20 mouse cellular contexts compared by ENCODE assay signal in the genomic region with DNA sequence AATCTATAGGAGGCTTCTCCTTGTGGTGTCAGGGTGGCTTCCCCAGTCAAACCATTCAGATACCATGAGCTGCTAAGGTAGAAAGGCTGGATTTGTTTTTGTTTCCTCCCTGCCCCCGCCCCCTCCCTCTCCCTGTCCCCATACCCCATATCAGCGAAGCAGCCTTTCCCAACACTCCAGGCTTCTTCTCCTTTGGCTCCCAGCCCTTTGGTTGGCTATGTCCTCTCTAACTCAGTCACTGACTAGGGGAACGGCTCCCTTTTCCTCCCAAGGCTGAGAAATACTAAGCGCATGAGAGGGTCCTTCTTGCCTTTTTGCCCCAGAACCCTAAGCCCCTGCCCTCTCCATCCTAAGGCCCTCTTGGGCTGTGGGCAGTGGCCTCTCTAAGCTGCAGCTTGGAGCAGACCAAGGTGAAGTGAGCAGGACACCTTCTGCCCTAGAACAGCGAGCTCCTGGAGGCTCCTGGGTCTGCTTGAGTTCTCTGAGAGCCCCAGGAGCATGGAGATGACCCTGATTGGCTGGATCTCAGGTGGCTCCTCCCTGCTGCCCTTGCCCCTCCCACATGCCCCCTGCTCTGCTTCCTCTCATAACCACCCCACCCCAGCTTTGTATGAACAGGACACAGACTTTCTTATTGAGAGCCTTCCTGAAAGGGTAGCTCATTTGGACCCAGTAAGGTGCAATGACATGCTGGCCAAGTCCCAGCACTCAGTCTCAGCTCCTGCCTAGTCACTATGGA.
DNase-seq lines count a peak whose midpoint lies in the region; ATAC-seq lines count a peak whose summit lies in the region.
"Had no signal": no experiment of that assay in that cellular context is flagged by ENCODE, and none has a peak within 500 bp of the region (broad histone marks: within the 10 kb centered on the region; RNA-seq: fewer than 3 reads in every experiment).

No protein-coding gene starts in this region.

- 79% methylated on average over 5 of the region's 5 CpGs for WGBS in midbrain, embryonic 10.5 days
- WGBS in midbrain, embryonic 15.5 days: 85% methylated on average over 5 of the region's 5 CpGs

- no peak overlapping the region for H3K4me2 ChIP-seq in midbrain, embryonic 15.5 days
- H3K4me2 ChIP-seq: limb, embryonic 13.5 days; liver, embryonic 13.5 days; lung, embryonic 14.5 days; midbrain, embryonic 11.5 days; neural tube, embryonic 12.5 days had no signal

- H3K9ac ChIP-seq in midbrain, embryonic 15.5 days: no peak overlapping the region
- H3K9ac ChIP-seq: limb, embryonic 13.5 days; liver, embryonic 13.5 days; lung, embryonic 14.5 days; neural tube, embryonic 12.5 days had no signal

- H3K9me3 ChIP-seq in midbrain, embryonic 10.5 days (replicated peaks): no peaks in the 10 kb centered on the region
- H3K9me3 ChIP-seq in midbrain, embryonic 15.5 days: no peaks in the 10 kb centered on the region
- H3K9me3 ChIP-seq: hindbrain, embryonic 10.5 days; limb, embryonic 13.5 days; liver, embryonic 13.5 days; neural tube, embryonic 12.5 days had no signal

- intact Hi-C loops in gastrocnemius, postnatal 36 days (cut with DNase I): no loop called here

- no peak for ATAC-seq in midbrain, embryonic 15.5 days (replicated peaks)

- no peak overlapping the region for H3K4me3 ChIP-seq in midbrain, embryonic 10.5 days
- H3K4me3 ChIP-seq in midbrain, embryonic 15.5 days: no peak overlapping the region
- H3K4me3 ChIP-seq in brown adipose tissue, adult 24 weeks (ENCODE audit: insufficient read depth, low read depth, low read length): no peak overlapping the region
- H3K4me3 ChIP-seq: hindbrain, embryonic 10.5 days; limb, embryonic 13.5 days; liver, embryonic 13.5 days; neural tube, embryonic 12.5 days had no signal

- peak; percentile 94 for DNase-seq in heart, adult 11 months
- no peak for DNase-seq in heart, postnatal 4 days
- no peak for DNase-seq in midbrain, embryonic 10.5 days (ENCODE audit: low spot score)
- peak; percentile 38 for DNase-seq in thymus, postnatal 14 days
- DNase-seq in gastrocnemius, postnatal 36 days: no peak
- DNase-seq in cerebellum, postnatal 10 days: no peak
- DNase-seq: adrenal gland, adult 2 months; cerebellum, adult 9-11 months; kidney, adult 11 months; liver, embryonic 13.5 days; lung, embryonic 14.5 days; lung, postnatal 36 days; spleen, adult 18-20 months had no signal

- H3K36me3 ChIP-seq in midbrain, embryonic 10.5 days: no peaks in the 10 kb centered on the region
- H3K36me3 ChIP-seq in midbrain, embryonic 15.5 days (replicated peaks): no peaks in the 10 kb centered on the region
- H3K36me3 ChIP-seq: hindbrain, embryonic 10.5 days; liver, embryonic 13.5 days; neural tube, embryonic 12.5 days had no signal

- H3K4me1 ChIP-seq in midbrain, embryonic 10.5 days: peaks cover 28% of the 10 kb centered on the region
- H3K4me1 ChIP-seq in midbrain, embryonic 15.5 days: peaks cover 23% of the 10 kb centered on the region; the same call in 1 of the 2 replicates
- H3K4me1 ChIP-seq in brown adipose tissue, adult 24 weeks (ENCODE audit: control insufficient read depth, insufficient read depth, insufficient read length, low read length): no peaks in the 10 kb centered on the region
- H3K4me1 ChIP-seq: liver, embryonic 13.5 days had no signal

- peak overlapping the region; percentile 42; the same call in 1 of the 2 replicates for H3K27ac ChIP-seq in midbrain, embryonic 10.5 days (replicated peaks)
- no peak overlapping the region for H3K27ac ChIP-seq in midbrain, embryonic 15.5 days
- H3K27ac ChIP-seq in brown adipose tissue, adult 24 weeks (replicated peaks; ENCODE audit: low read depth, low read length): peak overlapping the region; percentile 48
- H3K27ac ChIP-seq: hindbrain, embryonic 10.5 days; limb, embryonic 13.5 days; liver, embryonic 13.5 days; neural tube, embryonic 12.5 days had no signal

- no peaks in the 10 kb centered on the region for H3K27me3 ChIP-seq in midbrain, embryonic 10.5 days (ENCODE audit: low read depth, poor library complexity, severe bottlenecking)
- no peaks in the 10 kb centered on the region for H3K27me3 ChIP-seq in midbrain, embryonic 15.5 days (replicated peaks)
- H3K27me3 ChIP-seq: CH12.LX; limb, embryonic 13.5 days; liver, embryonic 13.5 days; neural tube, embryonic 12.5 days had no signal

Comparison
In these comparisons a context has a peak if more than half of its experiments do, and no peak if none do; other contexts are left out.
1. DNase-seq: peak in heart, adult 11 months (single experiment) and thymus, postnatal 14 days (single experiment); none in heart, postnatal 4 days (single experiment), midbrain, embryonic 10.5 days (single experiment), gastrocnemius, postnatal 36 days (0 of 2) and cerebellum, postnatal 10 days (0 of 2).